In the genomic region with DNA sequence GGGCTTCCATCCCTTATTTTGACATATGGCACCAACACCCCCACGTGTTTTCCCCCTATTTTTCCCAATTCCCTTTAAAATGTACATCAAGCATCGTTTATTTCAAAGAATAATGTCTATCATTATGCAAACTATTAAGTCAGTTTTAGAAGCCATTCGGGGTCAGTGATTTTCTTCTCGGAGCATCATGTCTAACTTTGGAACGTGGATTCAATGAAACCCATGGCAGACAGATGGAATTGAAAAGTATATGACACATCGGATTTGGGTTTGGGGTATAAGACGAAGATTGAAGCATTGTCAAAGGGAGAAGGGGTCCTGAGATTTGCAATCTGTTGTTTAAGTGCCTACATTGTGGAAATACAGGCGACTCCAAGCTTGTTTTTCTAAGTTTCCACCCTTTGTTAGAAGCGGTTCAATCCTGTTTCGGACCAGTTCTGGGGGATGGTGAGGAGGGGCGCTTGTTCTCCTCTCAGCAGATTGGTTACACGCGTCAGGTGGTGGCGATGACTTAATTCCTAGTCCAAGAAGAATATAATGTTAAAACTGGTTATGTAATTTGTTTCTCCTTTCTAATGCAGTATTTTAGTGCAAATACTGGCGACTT, we compare ENCODE assay signal across 8 mouse cellular contexts. TPM values are rescaled to one million over a fixed set of nuclear protein-coding genes. Genes with fewer than 3 reads are reported as not detected.
A peak's percentile ranks its signal among the peaks of the same experiment; 100 is the strongest.
DNase-seq lines count a peak whose midpoint lies in the region; ATAC-seq lines count a peak whose summit lies in the region.

No protein-coding gene starts in this region.

- WGBS in embryonic facial prominence, embryonic 13.5 days, result under 1% methylated on average over 15 of the region's 15 CpGs
- WGBS in limb, embryonic 13.5 days, result under 1% methylated on average over 15 of the region's 15 CpGs
- under 1% methylated on average over 15 of the region's 15 CpGs for WGBS in midbrain, embryonic 15.5 days

- H3K27ac ChIP-seq in embryonic facial prominence, embryonic 13.5 days, result peak overlapping the region; percentile 100
- peak overlapping the region; percentile 100 for H3K27ac ChIP-seq in limb, embryonic 13.5 days
- H3K27ac ChIP-seq in midbrain, embryonic 15.5 days, result peak overlapping the region; percentile 100

- peak; percentile 63 for DNase-seq in urinary bladder, postnatal 14 days (ENCODE audit: low spot score)
- no peak for DNase-seq in urinary bladder, adult 2 months (ENCODE audit: low spot score)
- peak; percentile 63 for DNase-seq in heart, adult 8-10 months (ENCODE audit: low spot score)
- DNase-seq in kidney, adult 8-10 months, result peak; percentile 64 to 84
- peak; percentile 52 to 80 for DNase-seq in spleen, postnatal 10 days (ENCODE audit: low spot score in 2 of 2)

- H3K9me3 ChIP-seq in embryonic facial prominence, embryonic 13.5 days, result no peaks in the 10 kb centered on the region
- H3K9me3 ChIP-seq in limb, embryonic 13.5 days, result no peaks in the 10 kb centered on the region
- no peaks in the 10 kb centered on the region for H3K9me3 ChIP-seq in midbrain, embryonic 15.5 days

- H3K36me3 ChIP-seq in embryonic facial prominence, embryonic 13.5 days, result peaks cover 8% of the 10 kb centered on the region; the same call in 1 of the 2 replicates
- H3K36me3 ChIP-seq in limb, embryonic 13.5 days, result peaks cover 11% of the 10 kb centered on the region
- H3K36me3 ChIP-seq in midbrain, embryonic 15.5 days (replicated peaks), result no peaks in the 10 kb centered on the region; the same call in 1 of the 2 replicates

- peak overlapping the region; percentile 59 for H3K4me2 ChIP-seq in embryonic facial prominence, embryonic 13.5 days
- peak overlapping the region; percentile 65 for H3K4me2 ChIP-seq in limb, embryonic 13.5 days (replicated peaks)
- H3K4me2 ChIP-seq in midbrain, embryonic 15.5 days, result peak overlapping the region; percentile 62

- H3K4me3 ChIP-seq in embryonic facial prominence, embryonic 13.5 days, result peak overlapping the region; percentile 86
- peak overlapping the region; percentile 88 for H3K4me3 ChIP-seq in limb, embryonic 13.5 days
- H3K4me3 ChIP-seq in midbrain, embryonic 15.5 days, result peak overlapping the region; percentile 94

- H3K9ac ChIP-seq in embryonic facial prominence, embryonic 13.5 days, result peak overlapping the region; percentile 99
- H3K9ac ChIP-seq in limb, embryonic 13.5 days, result peak overlapping the region; percentile 99
- H3K9ac ChIP-seq in midbrain, embryonic 15.5 days, result peak overlapping the region; percentile 100

- no peaks in the 10 kb centered on the region; the same call in 1 of the 2 replicates for H3K27me3 ChIP-seq in embryonic facial prominence, embryonic 13.5 days
- no peaks in the 10 kb centered on the region for H3K27me3 ChIP-seq in limb, embryonic 13.5 days
- no peaks in the 10 kb centered on the region for H3K27me3 ChIP-seq in midbrain, embryonic 15.5 days (replicated peaks)

- no peaks in the 10 kb centered on the region for H3K4me1 ChIP-seq in embryonic facial prominence, embryonic 13.5 days
- H3K4me1 ChIP-seq in limb, embryonic 13.5 days, result peaks cover 3% of the 10 kb centered on the region
- H3K4me1 ChIP-seq in midbrain, embryonic 15.5 days, result peaks cover 14% of the 10 kb centered on the region

- ATAC-seq in embryonic facial prominence, embryonic 13.5 days (ENCODE audit: insufficient number of reproducible peaks, insufficient read depth, low FRiP score, low TSS enrichment, low read depth), result no peak
- ATAC-seq in limb, embryonic 13.5 days (ENCODE audit: low FRiP score, low read depth), result no peak
- ATAC-seq in midbrain, embryonic 15.5 days (replicated peaks), result peak; percentile 35

RNA-seq across cellular contexts. Expression of a gene that starts 1.3 kb away (rescaled TPM):
- 24.6 and 25.6 TPM in 2 replicates for polyA plus RNA-seq in urinary bladder, adult 2 months (2012; rRNA removed)
- 52.8 and 58.2 TPM in 2 replicates for polyA plus RNA-seq in embryonic facial prominence, embryonic 13.5 days (2015; fragmentation: Nextera tagmentation; extraction: Ambion mirVana)
- total RNA-seq in heart, adult 8-10 months (2022), result 10 to 100 TPM; 25.2 to 40.2 (median 31.2) TPM
- polyA plus RNA-seq in limb, embryonic 13.5 days (2015; fragmentation: Nextera tagmentation; extraction: Ambion mirVana), result 75.6 and 77.1 TPM in 2 replicates
- 47.6 and 57.8 TPM in 2 replicates for polyA plus RNA-seq in midbrain, embryonic 15.5 days (2015; fragmentation: Nextera tagmentation; extraction: Ambion mirVana)
